Mouse (Mus musculus): Measurements from ENCODE around the gene Dop1b. TPM values are rescaled to one million over a fixed set of nuclear protein-coding genes. Genes with fewer than 3 reads are reported as not detected.
A peak's percentile ranks its signal among the peaks of the same experiment; 100 is the strongest.

Gene Dop1b
- polyA plus RNA-seq, 1 experiment from 2014 or later: 17.2 TPM

- Histone ChIP-seq H3K27ac (ENCODE audit: low read depth, low read length) (peak overlapping the region; percentile 86), H3K9ac (ENCODE audit: low read depth, low read length) (no peak overlapping the region), H3K27me3 (replicated peaks; ENCODE audit: control insufficient read depth, insufficient read depth, low read length) (no peaks in the 10 kb centered on the region), H3K4me1 (replicated peaks; ENCODE audit: control insufficient read depth, insufficient read depth, low read length) (no peaks in the 10 kb centered on the region; the same call in 1 of the 2 replicates), H3K4me2 (replicated peaks; ENCODE audit: low read depth) (peak overlapping the region; percentile 9; the same call in 1 of the 2 replicates), H3K9me3 (ENCODE audit: control insufficient read depth) (peaks cover 5% of the 10 kb centered on the region; the same call in 1 of the 2 replicates), H3K36me3 (ENCODE audit: control insufficient read depth, insufficient read depth) (peaks cover 20% of the 10 kb centered on the region), H3K4me3 (ENCODE audit: low read depth, low read length) (no peak overlapping the region)
- WGBS: 44% methylated on average over 20 of the region's 20 CpGs
- TF ChIP-seq CTCF (IDR thresholded peaks at IDR 0.05; ENCODE audit: low read depth): no peak
- peak; percentile 86 for ATAC-seq
Observed at GRCm38 (mm10) chr16:93815856-93816736, 104.4 kb downstream of the Dop1b start.

- H3K4me3 ChIP-seq (ENCODE audit: low read depth, low read length): no peak overlapping the region
- H3K9ac ChIP-seq (ENCODE audit: low read depth, low read length): no peak overlapping the region
- H3K27ac ChIP-seq (ENCODE audit: low read depth, low read length): peak overlapping the region; percentile 86
- H3K27me3 ChIP-seq (replicated peaks; ENCODE audit: control insufficient read depth, insufficient read depth, low read length): no peaks in the 10 kb centered on the region
- peak; percentile 29 for ATAC-seq
- peak; percentile 24; the same call in 1 of the 2 replicates for TF ChIP-seq CTCF (IDR thresholded peaks at IDR 0.05; ENCODE audit: low read depth)
- H3K9me3 ChIP-seq (ENCODE audit: control insufficient read depth): no peaks in the 10 kb centered on the region
- H3K4me2 ChIP-seq (replicated peaks; ENCODE audit: low read depth): peak overlapping the region; percentile 9; the same call in 1 of the 2 replicates
- H3K4me1 ChIP-seq (replicated peaks; ENCODE audit: control insufficient read depth, insufficient read depth, low read length): no peaks in the 10 kb centered on the region; the same call in 1 of the 2 replicates
- WGBS: 28% methylated on average over 7 of the region's 7 CpGs
- peaks cover 14% of the 10 kb centered on the region for H3K36me3 ChIP-seq (ENCODE audit: control insufficient read depth, insufficient read depth)
Observed at GRCm38 (mm10) chr16:93816861-93817260, 105.2 kb downstream of the Dop1b start.

GRCm38 (mm10) chr16:93817371-93817770 lies 105.7 kb downstream of the Dop1b start:
- 0 out of 2 replicates have a peak overlapping the region, but pooled peaks have one; percentile 9 for H3K4me2 ChIP-seq (replicated peaks; ENCODE audit: low read depth)
- no peak for TF ChIP-seq CTCF (IDR thresholded peaks at IDR 0.05; ENCODE audit: low read depth)
- no peak overlapping the region for H3K9ac ChIP-seq (ENCODE audit: low read depth, low read length)
- no peaks in the 10 kb centered on the region for H3K9me3 ChIP-seq (ENCODE audit: control insufficient read depth)
- no peak for ATAC-seq
- peaks cover 9% of the 10 kb centered on the region for H3K36me3 ChIP-seq (ENCODE audit: control insufficient read depth, insufficient read depth)
- H3K27ac ChIP-seq (ENCODE audit: low read depth, low read length): peak overlapping the region; percentile 86
- H3K4me1 ChIP-seq (replicated peaks; ENCODE audit: control insufficient read depth, insufficient read depth, low read length): no peaks in the 10 kb centered on the region; the same call in 1 of the 2 replicates
- no peak overlapping the region for H3K4me3 ChIP-seq (ENCODE audit: low read depth, low read length)
- H3K27me3 ChIP-seq (replicated peaks; ENCODE audit: control insufficient read depth, insufficient read depth, low read length): no peaks in the 10 kb centered on the region
- WGBS: 52% methylated on average over 5 of the region's 5 CpGs

DNA sequence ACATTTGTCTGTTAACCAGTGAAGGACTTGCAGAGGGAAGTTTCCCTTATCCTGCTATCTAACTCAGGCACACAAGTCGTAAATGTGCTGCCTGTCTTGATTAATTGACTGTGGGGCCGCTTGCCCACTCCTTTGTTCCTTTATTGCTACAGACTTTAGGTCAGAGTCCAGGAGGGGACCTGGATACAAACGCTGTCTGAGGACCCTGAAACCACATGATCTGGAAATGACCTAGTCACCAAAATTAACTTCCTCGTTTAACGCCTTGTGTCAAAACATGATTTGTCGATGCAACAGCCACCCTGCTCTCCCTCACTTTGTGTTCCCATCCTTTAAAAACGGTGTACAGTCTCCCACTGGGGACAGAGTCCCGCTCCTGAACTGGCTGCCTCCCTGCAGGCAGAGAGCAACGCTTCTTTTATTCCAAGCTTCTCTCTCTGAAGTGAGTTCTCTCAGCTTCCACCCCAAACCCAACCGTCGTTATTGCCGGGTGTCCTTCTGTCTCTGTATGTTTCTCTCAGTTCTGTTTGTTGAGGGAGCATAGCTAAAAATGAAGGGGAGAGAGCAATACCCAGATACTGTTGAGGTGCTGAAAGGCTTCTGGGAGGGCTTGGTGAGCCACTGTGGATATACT lies 107.1 kb downstream of the Dop1b start:
- 0 out of 2 replicates have a peak, but pooled peaks cover 5% of the 10 kb centered on the region for H3K36me3 ChIP-seq (ENCODE audit: control insufficient read depth, insufficient read depth)
- no peak overlapping the region for H3K9ac ChIP-seq (ENCODE audit: low read depth, low read length)
- peak; percentile 69 for ATAC-seq
- H3K4me2 ChIP-seq (replicated peaks; ENCODE audit: low read depth): peak overlapping the region; percentile 48
- H3K9me3 ChIP-seq (ENCODE audit: control insufficient read depth): no peaks in the 10 kb centered on the region
- TF ChIP-seq CTCF (IDR thresholded peaks at IDR 0.05; ENCODE audit: low read depth): no peak
- H3K27me3 ChIP-seq (replicated peaks; ENCODE audit: control insufficient read depth, insufficient read depth, low read length): no peaks in the 10 kb centered on the region
- H3K4me3 ChIP-seq (ENCODE audit: low read depth, low read length): no peak overlapping the region
- WGBS: 10% methylated on average over 12 of the region's 12 CpGs
- H3K4me1 ChIP-seq (replicated peaks; ENCODE audit: control insufficient read depth, insufficient read depth, low read length): no peaks in the 10 kb centered on the region; the same call in 1 of the 2 replicates
- H3K27ac ChIP-seq (ENCODE audit: low read depth, low read length): peak overlapping the region; percentile 72

GRCm38 (mm10) chr16:93819325-93819696 lies 107.6 kb downstream of the Dop1b start:
- H3K27me3 ChIP-seq (replicated peaks; ENCODE audit: control insufficient read depth, insufficient read depth, low read length): no peaks in the 10 kb centered on the region
- no peak overlapping the region for H3K9ac ChIP-seq (ENCODE audit: low read depth, low read length)
- H3K4me1 ChIP-seq (replicated peaks; ENCODE audit: control insufficient read depth, insufficient read depth, low read length): no peaks in the 10 kb centered on the region; the same call in 1 of the 2 replicates
- peak overlapping the region; percentile 48 for H3K4me2 ChIP-seq (replicated peaks; ENCODE audit: low read depth)
- WGBS: 39% methylated on average over 4 of the region's 4 CpGs
- no peaks in the 10 kb centered on the region for H3K9me3 ChIP-seq (ENCODE audit: control insufficient read depth)
- no peaks in the 10 kb centered on the region for H3K36me3 ChIP-seq (ENCODE audit: control insufficient read depth, insufficient read depth)
- peak overlapping the region; percentile 72 for H3K27ac ChIP-seq (ENCODE audit: low read depth, low read length)
- no peak overlapping the region for H3K4me3 ChIP-seq (ENCODE audit: low read depth, low read length)
- TF ChIP-seq CTCF (IDR thresholded peaks at IDR 0.05; ENCODE audit: low read depth): no peak
- no peak for ATAC-seq

DNA sequence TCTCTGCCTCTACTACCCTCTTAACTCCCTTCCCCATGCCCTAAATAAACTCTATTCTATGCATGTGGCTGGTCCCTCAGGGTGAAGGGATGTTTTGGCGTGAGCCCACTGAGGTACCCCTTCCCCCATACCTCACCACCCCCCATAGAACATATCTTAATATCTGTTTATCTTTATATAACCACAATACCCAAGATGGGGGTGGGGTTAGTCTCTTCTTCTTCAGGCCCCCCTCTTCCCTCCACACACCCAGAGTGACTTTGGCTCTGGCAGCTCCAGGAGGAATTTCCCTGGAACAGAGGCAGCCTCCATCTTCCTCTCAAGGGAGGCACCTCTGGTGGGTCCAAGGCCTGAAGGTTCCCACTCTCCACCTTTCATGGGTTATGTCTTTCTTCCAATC lies 108.3 kb downstream of the Dop1b start:
- no peak for TF ChIP-seq CTCF (IDR thresholded peaks at IDR 0.05; ENCODE audit: low read depth)
- Histone ChIP-seq H3K27me3 (replicated peaks; ENCODE audit: control insufficient read depth, insufficient read depth, low read length) (no peaks in the 10 kb centered on the region), H3K27ac (ENCODE audit: low read depth, low read length) (no peak overlapping the region), H3K4me3 (ENCODE audit: low read depth, low read length) (no peak overlapping the region), H3K4me1 (replicated peaks; ENCODE audit: control insufficient read depth, insufficient read depth, low read length) (no peaks in the 10 kb centered on the region; the same call in 1 of the 2 replicates), H3K9ac (ENCODE audit: low read depth, low read length) (no peak overlapping the region), H3K9me3 (ENCODE audit: control insufficient read depth) (no peaks in the 10 kb centered on the region), H3K36me3 (ENCODE audit: control insufficient read depth, insufficient read depth) (no peaks in the 10 kb centered on the region), H3K4me2 (replicated peaks; ENCODE audit: low read depth) (no peak overlapping the region)
- ATAC-seq: no peak
- WGBS: 78% methylated on average over 1 of the region's 1 CpGs

All from intestine, postnatal 0 days (tissue).